Mouse (Mus musculus) G1E (cell line): ENCODE results near the gene Neto2. TPM values are rescaled to one million over a fixed set of nuclear protein-coding genes. Genes with fewer than 3 reads are reported as not detected.

Source experiments
- ATAC-seq: 2 replicates; pipeline ENCODE4 v1.8.0; 2016; ENCODE audit warnings: mild to moderate bottlenecking; ENCODE audit not compliant: insufficient number of reproducible peaks, poor library complexity, low FRiP score, severe bottlenecking; ENCODE audit errors: extremely low read depth
- DNase-seq: peaks from one replicate; pipeline ENCODE4 v3.0.0; 2012; ENCODE audit warnings: low spot score
- H3K27me3 ChIP-seq: 2 replicates; pipeline ENCODE4 v1.6.1; 2012; ENCODE audit warnings: mild to moderate bottlenecking, low read length, inconsistent platforms; ENCODE audit not compliant: insufficient read depth
- H3K36me3 ChIP-seq: replicated peaks from 2 replicates; pipeline ENCODE3; 2012; ENCODE audit warnings: mild to moderate bottlenecking, inconsistent platforms
- H3K4me1 ChIP-seq: 2 replicates; pipeline ENCODE4 v1.6.1; 2012; ENCODE audit warnings: low read depth, low read length, inconsistent platforms, mixed read lengths; ENCODE audit not compliant: insufficient read depth
- H3K4me3 ChIP-seq: 2 replicates; pipeline ENCODE4 v1.5.1; 2012; ENCODE audit warnings: low read depth, mild to moderate bottlenecking, inconsistent platforms, low read length, moderate library complexity, mixed read lengths
- H3K9me3 ChIP-seq: replicated peaks from 2 replicates; pipeline ENCODE4 v1.6.1; 2012; ENCODE audit warnings: inconsistent platforms
- CTCF ChIP-seq: IDR thresholded peaks from 2 replicates; pipeline ENCODE4 v1.5.1; 2012; ENCODE audit warnings: low read depth, low read length, inconsistent platforms, mixed read lengths
- GATA1 ChIP-seq: IDR thresholded peaks from 2 replicates; pipeline ENCODE4 v1.6.1; 2012; ENCODE audit warnings: borderline replicate concordance, low read length, inconsistent platforms, mixed read lengths
- GATA2 ChIP-seq: IDR thresholded peaks from 2 replicates; pipeline ENCODE4 v1.6.1; 2012; ENCODE audit warnings: low read depth, low read length, inconsistent platforms, borderline replicate concordance
- POLR2AphosphoS5 ChIP-seq: IDR thresholded peaks from 2 replicates; pipeline ENCODE4 v1.6.1; 2012; ENCODE audit warnings: low read depth, low read length, inconsistent platforms; ENCODE audit not compliant: insufficient replicate concordance
- TAL1 ChIP-seq: conservative IDR thresholded peaks from 2 replicates; pipeline ENCODE4 v1.6.1; 2012; ENCODE audit warnings: low read depth, low read length, inconsistent platforms, mixed read lengths
- polyA plus RNA-seq: library from polyadenylated mRNA; stranded (reverse); fragments of >175 nt; gene quantifications from 2 replicates; pipeline ENCODE4 v1.2.3, GENCODE M21; 2012
- total RNA-seq, 2 experiments: library from RNA; stranded (forward) in 1 of 2; stranded (reverse) in 1 of 2; fragments of 200-1000 nt in 1 of 2; fragments of >200 nt in 1 of 2; fragmentation: Nextera tagmentation in 1 of 2; gene quantifications; 2 replicates each; pipeline ENCODE4 v1.2.3; 2014 to 2017

Gene Neto2
- total and polyA plus RNA-seq, 3 experiments, result 0.05 TPM; not detected in 2

GRCm38 (mm10) chr8:85588596-85588995 is 112.1 kb downstream of the Neto2 start:
- H3K27me3 ChIP-seq, result peaks cover 7% of the 10 kb centered on the region
- DNase-seq (no peak), ATAC-seq (no peak)
- no peaks in the 10 kb centered on the region for H3K4me1 ChIP-seq
- H3K36me3 ChIP-seq, result no peaks in the 10 kb centered on the region
- no peak overlapping the region for H3K4me3 ChIP-seq
- TF ChIP-seq CTCF, result no peak
- TF ChIP-seq TAL1, result no peak
- no peak for TF ChIP-seq POLR2AphosphoS5
- no peak for TF ChIP-seq GATA1
- TF ChIP-seq GATA2, result no peak
- H3K9me3 ChIP-seq, result no peaks in the 10 kb centered on the region

Other genes with a start within 250 kb of the Neto2 start
- not detected in 2 replicates for gene Gpt2, start 208.3 kb downstream of the Neto2 start, total RNA-seq (2014; fragmentation: Nextera tagmentation)
- gene Gpt2, start 208.3 kb downstream of the Neto2 start, total RNA-seq (2017), result 0.12 and 0.49 TPM in 2 replicates
- not detected in 2 replicates for gene Gpt2, start 208.3 kb downstream of the Neto2 start, polyA plus RNA-seq
- 81.1 and 106 TPM in 2 replicates for gene Dnaja2, start 145.6 kb downstream of the Neto2 start, total RNA-seq (2014; fragmentation: Nextera tagmentation)
- 98.8 and 105 TPM in 2 replicates for gene Dnaja2, start 145.6 kb downstream of the Neto2 start, total RNA-seq (2017)
- 127 and 137 TPM in 2 replicates for gene Dnaja2, start 145.6 kb downstream of the Neto2 start, polyA plus RNA-seq
- gene Itfg1, start 140.0 kb upstream of the Neto2 start, total RNA-seq (2014; fragmentation: Nextera tagmentation), result 38.8 and 48.0 TPM in 2 replicates
- gene Itfg1, start 140.0 kb upstream of the Neto2 start, total RNA-seq (2017), result 33.2 and 37.5 TPM in 2 replicates
- 5.3 TPM in 2 replicates for gene Itfg1, start 140.0 kb upstream of the Neto2 start, polyA plus RNA-seq
- 97.4 and 115 TPM in 2 replicates for gene Phkb, start 140.0 kb upstream of the Neto2 start, total RNA-seq (2014; fragmentation: Nextera tagmentation)
- gene Phkb, start 140.0 kb upstream of the Neto2 start, total RNA-seq (2017), result 45.0 and 52.1 TPM in 2 replicates
- 4.2 and 4.6 TPM in 2 replicates for gene Phkb, start 140.0 kb upstream of the Neto2 start, polyA plus RNA-seq